ENCODE assay signal across 19 mouse cellular contexts in genomic region chr1:23282215-23282869, GRCm38 (mm10).
DNase-seq lines count a peak whose midpoint lies in the region; ATAC-seq lines count a peak whose summit lies in the region.
"Had no signal": no experiment of that assay in that cellular context is flagged by ENCODE, and none has a peak within 500 bp of the region (broad histone marks: within the 10 kb centered on the region; RNA-seq: fewer than 3 reads in every experiment).

No protein-coding gene starts in this region.

- H3K27me3 ChIP-seq in heart, embryonic 10.5 days (ENCODE audit: insufficient read depth, poor library complexity, severe bottlenecking) = no peaks in the 10 kb centered on the region
- no peaks in the 10 kb centered on the region for H3K27me3 ChIP-seq in liver, embryonic 13.5 days
- H3K27me3 ChIP-seq in embryonic facial prominence, embryonic 10.5 days (replicated peaks; ENCODE audit: low read depth, poor library complexity, severe bottlenecking) = no peaks in the 10 kb centered on the region
- H3K27me3 ChIP-seq: embryonic facial prominence, embryonic 15.5 days; limb, embryonic 12.5 days had no signal

- peak overlapping the region; percentile 56 for H3K4me2 ChIP-seq in liver, embryonic 13.5 days
- H3K4me2 ChIP-seq: embryonic facial prominence, embryonic 15.5 days; limb, embryonic 12.5 days had no signal

- H3K9me3 ChIP-seq in heart, embryonic 10.5 days = no peaks in the 10 kb centered on the region
- no peaks in the 10 kb centered on the region for H3K9me3 ChIP-seq in liver, embryonic 13.5 days (replicated peaks)
- no peaks in the 10 kb centered on the region for H3K9me3 ChIP-seq in embryonic facial prominence, embryonic 10.5 days
- H3K9me3 ChIP-seq: embryonic facial prominence, embryonic 15.5 days; limb, embryonic 12.5 days had no signal

- peaks cover 16% of the 10 kb centered on the region; the same call in 1 of the 2 replicates for H3K4me1 ChIP-seq in heart, embryonic 10.5 days
- peaks cover 50% of the 10 kb centered on the region for H3K4me1 ChIP-seq in liver, embryonic 13.5 days (replicated peaks)
- H3K4me1 ChIP-seq in embryonic facial prominence, embryonic 10.5 days = no peaks in the 10 kb centered on the region
- H3K4me1 ChIP-seq: embryonic facial prominence, embryonic 15.5 days; limb, embryonic 12.5 days had no signal

- no peak overlapping the region for H3K4me3 ChIP-seq in heart, embryonic 10.5 days
- H3K4me3 ChIP-seq in liver, embryonic 13.5 days (replicated peaks) = peak overlapping the region; percentile 23
- H3K4me3 ChIP-seq in embryonic facial prominence, embryonic 10.5 days = no peak overlapping the region
- H3K4me3 ChIP-seq: embryonic facial prominence, embryonic 15.5 days; limb, embryonic 12.5 days had no signal

- DNase-seq in heart, embryonic 10.5 days (ENCODE audit: low spot score) = no peak
- DNase-seq in heart, adult 9 months (ENCODE audit: low spot score in 2 of 2) = no peak
- DNase-seq in spleen, postnatal 36 days (ENCODE audit: low spot score in 2 of 2) = peak; percentile 22 to 46
- DNase-seq in spleen, adult 12 weeks (ENCODE audit: low spot score) = no peak
- peak; percentile 78 for DNase-seq in liver, embryonic 13.5 days
- no peak for DNase-seq in adrenal gland, adult 2 months
- DNase-seq in gastrocnemius, postnatal 14 days = no peak
- DNase-seq in embryonic facial prominence, embryonic 10.5 days (ENCODE audit: low spot score) = no peak
- DNase-seq: adrenal gland, postnatal 14 days; cerebellum, postnatal 25 days; forebrain, postnatal 0 days; gastrocnemius, postnatal 10 days; kidney, postnatal 4 days; lung, postnatal 4 days; midbrain, embryonic 14.5 days; right cerebral cortex, postnatal 14 days; thymus, postnatal 14 days had no signal

- H3K9ac ChIP-seq in liver, embryonic 13.5 days = peak overlapping the region; percentile 67
- H3K9ac ChIP-seq: embryonic facial prominence, embryonic 15.5 days; forebrain, postnatal 0 days; limb, embryonic 12.5 days had no signal

- 75% methylated on average over 2 of the region's 2 CpGs for WGBS in heart, embryonic 10.5 days
- WGBS in liver, embryonic 13.5 days (ENCODE audit: insufficient replicate concordance) = 27% methylated on average over 2 of the region's 2 CpGs
- WGBS in embryonic facial prominence, embryonic 10.5 days = 92% methylated on average over 2 of the region's 2 CpGs

- peaks cover 19% of the 10 kb centered on the region; the same call in 1 of the 2 replicates for H3K36me3 ChIP-seq in heart, embryonic 10.5 days
- H3K36me3 ChIP-seq in liver, embryonic 13.5 days = peaks cover 17% of the 10 kb centered on the region; the same call in 1 of the 2 replicates
- H3K36me3 ChIP-seq in embryonic facial prominence, embryonic 10.5 days (replicated peaks) = peaks cover 23% of the 10 kb centered on the region
- H3K36me3 ChIP-seq: embryonic facial prominence, embryonic 15.5 days; limb, embryonic 12.5 days had no signal

- ATAC-seq in liver, embryonic 13.5 days (ENCODE audit: low read depth) = peak; percentile 100
- ATAC-seq: forebrain, postnatal 0 days had no signal

- intact Hi-C loops in gastrocnemius, postnatal 14 days (cut with DNase I; ENCODE audit: low total_unique reads) = no loop called here

- H3K27ac ChIP-seq in heart, embryonic 10.5 days = peak overlapping the region; percentile 26; the same call in 1 of the 2 replicates
- peak overlapping the region; percentile 97 for H3K27ac ChIP-seq in liver, embryonic 13.5 days
- H3K27ac ChIP-seq in embryonic facial prominence, embryonic 10.5 days (replicated peaks) = no peak overlapping the region
- H3K27ac ChIP-seq: embryonic facial prominence, embryonic 15.5 days; limb, embryonic 12.5 days had no signal

Comparison
In these comparisons a context has a peak if more than half of its experiments do, and no peak if none do; other contexts are left out.
1. DNase-seq: peak in spleen, postnatal 36 days (2 of 2) and liver, embryonic 13.5 days (single experiment); none in heart, embryonic 10.5 days (single experiment), heart, adult 9 months (0 of 2), spleen, adult 12 weeks (single experiment), adrenal gland, adult 2 months (single experiment), gastrocnemius, postnatal 14 days (single experiment) and embryonic facial prominence, embryonic 10.5 days (single experiment).